Mouse (Mus musculus) megakaryocyte, embryonic 14.5 days (primary cell): Measurements from ENCODE around the gene B3gnt2. TPM values are rescaled to one million over a fixed set of nuclear protein-coding genes. Genes with fewer than 3 reads are reported as not detected.
"Not testable (repeated sequence)": the region's sequence is repeated elsewhere in the genome, so short reads cannot be mapped to it uniquely, and the experiment has no call there.

ENCODE experiments used
- H3K27me3 ChIP-seq: replicated peaks from 2 replicates; pipeline ENCODE3; 2012; ENCODE audit warnings: inconsistent platforms
- H3K36me3 ChIP-seq: replicated peaks from 2 replicates; pipeline ENCODE3; 2012; ENCODE audit warnings: low read length, inconsistent platforms, mixed read lengths
- H3K4me1 ChIP-seq: 2 replicates; pipeline ENCODE4 v1.6.1; 2012; ENCODE audit warnings: inconsistent platforms
- H3K4me3 ChIP-seq: replicated peaks from 2 replicates; pipeline ENCODE3; 2012; ENCODE audit warnings: moderate library complexity, mild to moderate bottlenecking, inconsistent platforms
- H3K9me3 ChIP-seq: 2 replicates; pipeline ENCODE4 v1.6.1; 2012; ENCODE audit warnings: inconsistent platforms
- FLI1 ChIP-seq: IDR thresholded peaks from 2 replicates; pipeline ENCODE4 v1.6.1; 2012; ENCODE audit warnings: low read length, inconsistent platforms, mixed read lengths
- GATA1 ChIP-seq: IDR thresholded peaks from 3 replicates; pipeline ENCODE4 v1.6.1; 2012; ENCODE audit warnings: mixed read lengths, low read length, inconsistent platforms, borderline replicate concordance
- polyA plus RNA-seq: library from polyadenylated mRNA; stranded (reverse); fragments of >175 nt; gene quantifications from 2 replicates; pipeline ENCODE4 v1.2.3, GENCODE M21; 2012; ENCODE audit warnings: low replicate concordance; ENCODE audit not compliant: insufficient read depth

The B3gnt2 gene
- polyA plus RNA-seq, 1 experiment: 6.1 TPM

GRCm38 (mm10) chr11:22741998-22742626 lies 118.6 kb downstream of the B3gnt2 start:
- Histone ChIP-seq H3K4me1 (0 out of 2 replicates have a peak, but pooled peaks cover 3% of the 10 kb centered on the region), H3K36me3 (peaks cover 12% of the 10 kb centered on the region), H3K4me3 (no peak overlapping the region), H3K27me3 (peaks cover 21% of the 10 kb centered on the region), H3K9me3 (peaks cover 23% of the 10 kb centered on the region)
- TF ChIP-seq FLI1: no peak
- no peak for TF ChIP-seq GATA1

- Histone ChIP-seq H3K4me3 (no peak overlapping the region), H3K36me3 (peaks cover 11% of the 10 kb centered on the region), H3K9me3 (peaks cover 16% of the 10 kb centered on the region), H3K27me3 (peaks cover 21% of the 10 kb centered on the region), H3K4me1 (0 out of 2 replicates have a peak, but pooled peaks cover 3% of the 10 kb centered on the region)
- TF ChIP-seq FLI1: no peak
- TF ChIP-seq GATA1: no peak
These were observed 119.3 kb downstream of the B3gnt2 start for GRCm38 (mm10) chr11:22741436-22741835.

GRCm38 (mm10) chr11:22739497-22740288 lies 121.1 kb downstream of the B3gnt2 start:
- TF ChIP-seq FLI1: no peak
- TF ChIP-seq GATA1: no peak
- Histone ChIP-seq H3K36me3 (no peaks in the 10 kb centered on the region), H3K4me1 (0 out of 2 replicates have a peak, but pooled peaks cover 3% of the 10 kb centered on the region), H3K4me3 (no peak overlapping the region), H3K9me3 (peaks cover 11% of the 10 kb centered on the region), H3K27me3 (peaks cover 23% of the 10 kb centered on the region)

- no peak for TF ChIP-seq FLI1
- TF ChIP-seq GATA1: no peak
- Histone ChIP-seq H3K4me3 (no peak overlapping the region), H3K4me1 (peaks cover 15% of the 10 kb centered on the region), H3K36me3 (no peaks in the 10 kb centered on the region), H3K27me3 (peaks cover 23% of the 10 kb centered on the region), H3K9me3 (peaks cover 11% of the 10 kb centered on the region)
These were observed 124.1 kb downstream of the B3gnt2 start for GRCm38 (mm10) chr11:22736521-22737225.

- peaks cover 11% of the 10 kb centered on the region for H3K9me3 ChIP-seq
- H3K4me3 ChIP-seq, H3K36me3 ChIP-seq: not testable (repeated sequence)
- peaks cover 14% of the 10 kb centered on the region for H3K27me3 ChIP-seq
- peaks cover 15% of the 10 kb centered on the region for H3K4me1 ChIP-seq
These were observed 125.6 kb downstream of the B3gnt2 start for GRCm38 (mm10) chr11:22735128-22735527.

GRCm38 (mm10) chr11:22733936-22734335 lies 126.8 kb downstream of the B3gnt2 start:
- no peaks in the 10 kb centered on the region for H3K36me3 ChIP-seq
- peaks cover 5% of the 10 kb centered on the region for H3K27me3 ChIP-seq
- TF ChIP-seq FLI1: no peak
- TF ChIP-seq GATA1: no peak
- H3K4me1 ChIP-seq: peaks cover 15% of the 10 kb centered on the region
- peaks cover 11% of the 10 kb centered on the region for H3K9me3 ChIP-seq
- no peak overlapping the region for H3K4me3 ChIP-seq

- Histone ChIP-seq H3K27me3 (peaks cover 2% of the 10 kb centered on the region), H3K4me3 (no peak overlapping the region), H3K36me3 (no peaks in the 10 kb centered on the region), H3K9me3 (peaks cover 11% of the 10 kb centered on the region), H3K4me1 (peaks cover 15% of the 10 kb centered on the region)
- TF ChIP-seq FLI1 (no peak), GATA1 (no peak)
These were observed 127.9 kb downstream of the B3gnt2 start for GRCm38 (mm10) chr11:22732907-22733306.

GRCm38 (mm10) chr11:22723096-22723495 lies 137.7 kb downstream of the B3gnt2 start:
- peaks cover 1% of the 10 kb centered on the region for H3K27me3 ChIP-seq
- H3K36me3 ChIP-seq: peaks cover 2% of the 10 kb centered on the region
- H3K4me3 ChIP-seq: no peak overlapping the region
- H3K9me3 ChIP-seq: peaks cover 16% of the 10 kb centered on the region
- peaks cover 35% of the 10 kb centered on the region for H3K4me1 ChIP-seq
- no peak for TF ChIP-seq GATA1
- TF ChIP-seq FLI1: no peak

GRCm38 (mm10) chr11:22720096-22720495 lies 140.7 kb downstream of the B3gnt2 start:
- peaks cover 20% of the 10 kb centered on the region for H3K4me1 ChIP-seq
- TF ChIP-seq GATA1 (no peak), FLI1 (no peak)
- H3K27me3 ChIP-seq: peaks cover 1% of the 10 kb centered on the region
- peaks cover 19% of the 10 kb centered on the region for H3K9me3 ChIP-seq
- H3K36me3 ChIP-seq: peaks cover 2% of the 10 kb centered on the region
- no peak overlapping the region for H3K4me3 ChIP-seq

GRCm38 (mm10) chr11:22719570-22719969 lies 141.2 kb downstream of the B3gnt2 start:
- TF ChIP-seq GATA1: no peak
- peaks cover 2% of the 10 kb centered on the region for H3K36me3 ChIP-seq
- H3K9me3 ChIP-seq: peaks cover 19% of the 10 kb centered on the region
- peaks cover 15% of the 10 kb centered on the region for H3K4me1 ChIP-seq
- no peak overlapping the region for H3K4me3 ChIP-seq
- H3K27me3 ChIP-seq: peaks cover 1% of the 10 kb centered on the region
